Mouse (Mus musculus) embryonic fibroblast, embryonic 13.5 days (primary cell): Measurements from ENCODE around the gene Map3k14. TPM values are rescaled to one million over a fixed set of nuclear protein-coding genes. Genes with fewer than 3 reads are reported as not detected.
"Not testable (repeated sequence)": the region's sequence is repeated elsewhere in the genome, so short reads cannot be mapped to it uniquely, and the experiment has no call there.

Experiments used
- H3K27ac ChIP-seq: 2 replicates; pipeline ENCODE4 v1.5.1; 2012; ENCODE audit warnings: low read length, control low read depth, inconsistent platforms; ENCODE audit not compliant: insufficient read depth
- H3K4me1 ChIP-seq: 2 replicates; pipeline ENCODE4 v1.6.1; 2011; ENCODE audit warnings: low read length; ENCODE audit not compliant: control insufficient read depth, insufficient read depth
- H3K4me3 ChIP-seq: 2 replicates; pipeline ENCODE4 v1.5.1; 2011; ENCODE audit warnings: mild to moderate bottlenecking, control low read depth, low read length; ENCODE audit not compliant: insufficient read depth
- CTCF ChIP-seq: IDR thresholded peaks from 2 replicates; pipeline ENCODE4 v1.5.1; 2011; ENCODE audit warnings: mild to moderate bottlenecking, control low read depth, low read length, moderate library complexity, borderline replicate concordance; ENCODE audit not compliant: insufficient read depth
- POLR2A ChIP-seq: IDR thresholded peaks from 2 replicates; pipeline ENCODE4 v1.6.1; 2011; ENCODE audit warnings: low read depth, mild to moderate bottlenecking, control low read depth, low read length, moderate library complexity
- polyA plus RNA-seq: library from polyadenylated mRNA; stranded (reverse); fragments of >200 nt; gene quantifications from 2 replicates; pipeline ENCODE4 v1.2.4, GENCODE M21; 2011; ENCODE audit warnings: low read depth; ENCODE audit not compliant: missing spikeins, insufficient read length

Gene Map3k14
- polyA plus RNA-seq, 1 experiment, result 8.5 TPM

GRCm38 (mm10) chr11:103234447-103234846, 32.8 kb downstream of the Map3k14 start:
- H3K27ac ChIP-seq, result no peak overlapping the region
- H3K4me3 ChIP-seq, result no peak overlapping the region
- no peaks in the 10 kb centered on the region for H3K4me1 ChIP-seq
- TF ChIP-seq POLR2A (no peak), CTCF (no peak)

DNA sequence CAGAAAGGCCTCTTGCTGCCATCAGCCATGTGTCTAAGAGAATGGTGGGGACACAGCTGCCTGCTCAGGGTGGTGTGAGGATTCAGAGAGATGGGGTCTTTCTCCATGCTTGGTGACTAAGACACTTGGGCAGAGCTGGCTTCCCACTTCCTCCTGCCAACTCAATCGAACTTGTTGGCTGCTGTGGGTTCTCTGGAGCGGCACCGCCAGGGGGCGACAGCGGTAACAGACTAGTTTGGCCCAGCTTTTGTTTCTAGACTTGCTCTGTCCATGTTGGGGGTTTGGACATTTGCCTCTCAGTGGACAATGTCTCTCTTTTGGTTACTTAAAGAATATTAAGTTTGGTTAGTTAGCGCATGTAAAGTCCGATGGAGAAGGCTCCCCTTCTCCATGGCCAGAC, 34.3 kb downstream of the Map3k14 start:
- TF ChIP-seq CTCF (peak; percentile 58; the same call in 1 of the 2 replicates), POLR2A (no peak)
- Histone ChIP-seq H3K4me1 (no peaks in the 10 kb centered on the region), H3K27ac (no peak overlapping the region), H3K4me3 (no peak overlapping the region)

DNA sequence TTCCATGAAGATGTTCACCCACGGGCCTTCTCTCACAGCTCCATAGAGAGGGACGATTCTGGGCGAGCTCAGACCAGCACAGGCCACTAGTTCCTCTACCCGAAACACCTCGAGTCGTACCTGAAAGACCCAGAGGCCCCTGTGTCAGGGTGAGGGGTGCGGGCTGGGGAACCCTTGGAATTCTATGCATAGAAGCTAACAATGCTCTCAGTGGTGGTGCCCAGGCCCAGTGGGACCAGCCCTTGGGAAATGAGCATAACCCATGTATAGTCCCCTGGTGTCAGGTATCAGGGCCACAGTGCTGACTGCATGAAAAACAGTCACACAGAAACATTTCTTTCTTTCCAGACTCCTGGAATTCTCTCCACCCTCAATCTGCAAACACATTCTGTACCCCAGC, 35.9 kb downstream of the Map3k14 start:
- TF ChIP-seq POLR2A, result no peak

GRCm38 (mm10) chr11:103230626-103231025, 36.6 kb downstream of the Map3k14 start:
- Histone ChIP-seq H3K27ac (no peak overlapping the region), H3K4me1 (no peaks in the 10 kb centered on the region), H3K4me3 (no peak overlapping the region)
- TF ChIP-seq POLR2A (no peak), CTCF (no peak)

More for the DNA sequence above, 35.9 kb downstream of the Map3k14 start:
- H3K4me3 ChIP-seq, result no peak overlapping the region
- H3K27ac ChIP-seq, result no peak overlapping the region
- H3K4me1 ChIP-seq, result no peaks in the 10 kb centered on the region

GRCm38 (mm10) chr11:103229608-103230007, 37.7 kb downstream of the Map3k14 start:
- Histone ChIP-seq H3K27ac (no peak overlapping the region), H3K4me1 (no peaks in the 10 kb centered on the region), H3K4me3 (no peak overlapping the region)
- TF ChIP-seq CTCF (no peak), POLR2A (no peak)

DNA sequence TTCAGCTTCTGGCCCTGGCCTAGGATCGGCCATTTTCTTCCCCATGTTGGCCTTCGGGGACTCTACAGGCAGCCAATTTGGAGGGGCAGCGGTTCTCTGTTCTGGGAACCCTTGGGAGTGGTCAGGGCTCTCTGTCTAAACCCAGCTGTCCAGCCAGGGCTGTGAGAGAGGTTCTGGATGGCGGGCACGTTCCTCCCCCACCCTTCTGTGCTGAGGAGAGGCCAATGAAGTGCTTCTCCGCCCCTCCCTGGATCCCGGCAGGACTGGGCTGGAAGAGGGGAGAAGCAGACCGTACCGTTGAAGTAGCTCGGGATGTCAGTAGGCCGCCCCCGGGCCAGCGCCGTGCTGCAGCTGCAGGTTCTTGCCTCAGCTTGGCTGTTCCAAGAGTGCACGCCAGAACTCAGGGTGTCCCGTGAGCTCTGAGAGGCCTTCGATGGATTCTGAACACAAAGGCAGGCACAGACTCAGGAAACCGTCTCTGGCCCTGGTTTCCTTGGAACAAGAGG, 43.3 kb downstream of the Map3k14 start:
- Histone ChIP-seq H3K4me3 (no peak overlapping the region), H3K27ac (no peak overlapping the region), H3K4me1 (no peaks in the 10 kb centered on the region)
- TF ChIP-seq POLR2A (no peak), CTCF (no peak)

- TF ChIP-seq POLR2A, result no peak
- TF ChIP-seq CTCF, result no peak
- Histone ChIP-seq H3K4me1 (no peaks in the 10 kb centered on the region), H3K4me3 (no peak overlapping the region), H3K27ac (no peak overlapping the region)
Observed at GRCm38 (mm10) chr11:103223444-103223843, 43.8 kb downstream of the Map3k14 start.

DNA sequence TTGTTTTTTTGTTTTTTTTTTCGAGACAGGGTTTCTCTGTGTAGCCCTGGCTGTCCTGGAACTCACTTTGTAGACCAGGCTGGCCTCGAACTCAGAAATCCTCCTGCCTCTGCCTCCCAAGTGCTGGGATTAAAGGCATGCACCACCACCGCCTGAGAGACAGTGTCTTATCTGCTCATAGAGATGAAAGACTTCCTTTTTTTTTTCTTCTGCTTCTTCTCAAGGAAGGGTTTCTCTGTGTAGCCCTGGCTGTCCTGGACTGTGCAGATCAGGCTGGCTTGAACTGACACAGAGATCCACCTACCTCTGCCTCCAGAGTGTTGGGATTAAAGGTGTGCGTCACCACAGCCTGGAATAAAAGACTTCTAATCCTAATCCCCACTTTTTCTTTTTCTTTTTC, 44.6 kb downstream of the Map3k14 start:
- H3K27ac ChIP-seq, H3K4me1 ChIP-seq, H3K4me3 ChIP-seq: not testable (repeated sequence)

GRCm38 (mm10) chr11:103221437-103221836, 45.8 kb downstream of the Map3k14 start:
- Histone ChIP-seq H3K4me1 (no peaks in the 10 kb centered on the region), H3K4me3 (no peak overlapping the region), H3K27ac (no peak overlapping the region)
- no peak for TF ChIP-seq CTCF
- TF ChIP-seq POLR2A, result no peak

DNA sequence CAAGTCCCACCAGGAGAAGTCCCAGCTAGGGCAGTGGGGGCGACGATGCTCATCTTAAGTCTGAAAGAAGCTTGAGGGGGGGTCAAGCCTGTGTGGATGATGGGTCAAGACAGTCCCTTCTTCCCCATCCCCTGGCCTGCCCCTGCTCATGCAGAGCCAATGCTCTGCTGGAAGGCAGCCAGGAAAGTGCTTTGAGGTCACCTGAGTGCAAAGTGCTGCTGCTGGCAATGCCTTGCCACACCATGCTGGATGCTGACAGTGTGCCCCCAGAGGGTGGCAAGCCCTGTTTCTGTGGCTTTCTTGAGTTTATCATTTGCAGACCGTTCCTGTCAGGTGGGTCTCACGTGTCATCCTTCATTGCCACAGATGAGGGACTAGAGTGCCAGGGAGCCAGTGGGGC, 47.3 kb downstream of the Map3k14 start:
- no peak overlapping the region for H3K27ac ChIP-seq
- H3K4me1 ChIP-seq, result no peaks in the 10 kb centered on the region
- TF ChIP-seq CTCF, result no peak
- TF ChIP-seq POLR2A, result no peak
- H3K4me3 ChIP-seq, result no peak overlapping the region

- Histone ChIP-seq H3K4me3 (no peak overlapping the region), H3K4me1 (no peaks in the 10 kb centered on the region), H3K27ac (no peak overlapping the region)
- no peak for TF ChIP-seq CTCF
- TF ChIP-seq POLR2A, result no peak
Observed at GRCm38 (mm10) chr11:103219259-103219658, 48.0 kb downstream of the Map3k14 start.
